Mouse (Mus musculus) ES-Bruce4 (cell line): Measurements from ENCODE around the gene Them4.

Experiments used
- CTCF ChIP-seq: IDR thresholded peaks from one replicate; pipeline ENCODE4 v1.8.1; 2011; ENCODE audit warnings: low read depth, low read length
- POLR2A ChIP-seq: IDR thresholded peaks from one replicate; pipeline ENCODE4 v1.8.1; 2011; ENCODE audit warnings: low read length; ENCODE audit not compliant: insufficient read depth

DNA sequence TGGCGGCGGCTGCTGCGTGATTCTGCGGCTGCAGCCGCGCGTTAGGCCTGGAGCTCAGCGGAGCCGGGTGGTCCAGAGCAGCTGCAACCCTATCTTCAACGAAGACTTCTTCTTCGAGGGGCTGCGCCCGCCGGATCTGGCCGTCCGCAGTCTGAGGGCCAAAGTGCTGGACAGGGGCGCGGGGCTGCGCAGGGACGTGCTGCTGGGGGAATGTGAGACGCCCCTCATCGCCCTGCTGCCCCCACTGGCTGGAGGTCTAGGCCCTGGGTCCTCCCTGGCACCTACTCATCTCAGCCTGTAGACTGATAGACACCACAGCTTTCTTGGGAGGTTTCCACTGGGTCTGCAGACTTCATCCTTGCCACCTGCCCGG is 54.3 kb downstream of the Them4 start:
- TF ChIP-seq CTCF (no peak), POLR2A (no peak)
